Mouse (Mus musculus) heart, embryonic 14.5 days (tissue): Measurements from ENCODE around the gene Prkd3. TPM values are rescaled to one million over a fixed set of nuclear protein-coding genes. Genes with fewer than 3 reads are reported as not detected.

Experiments used
- ATAC-seq: fragments of 200-750 bp; cut with Nextera tagmentation; 2 replicates; pipeline ENCODE4 v1.8.0; 2017; ENCODE audit warnings: low read depth, moderate TSS enrichment; ENCODE audit not compliant: insufficient number of reproducible peaks, insufficient read depth, low FRiP score
- H3K27ac ChIP-seq, 2 experiments: fragments of 200-500 bp in 1 of 2; fragments of 300-500 bp in 1 of 2; sonication (generic) in 1 of 2; replicated peaks in 1 of 2; 2 replicates each; pipeline ENCODE4 v1.5.1; 2012 to 2014; ENCODE audit warnings: low read depth in 2 of 2, low read length in 2 of 2, control low read depth in 1 of 2, mild to moderate bottlenecking in 1 of 2, mixed read lengths in 1 of 2; ENCODE audit not compliant: control insufficient read depth in 1 of 2, insufficient read depth in 1 of 2
- H3K27me3 ChIP-seq: fragments of 300-500 bp; sonication (generic); 2 replicates; pipeline ENCODE4 v1.6.1; 2014; ENCODE audit warnings: mild to moderate bottlenecking, low read length, control low read depth; ENCODE audit not compliant: control insufficient read depth, insufficient read depth
- H3K36me3 ChIP-seq: fragments of 300-500 bp; sonication (generic); 2 replicates; pipeline ENCODE4 v1.6.1; 2014; ENCODE audit warnings: mild to moderate bottlenecking, control low read depth, low read length, mixed read lengths; ENCODE audit not compliant: control insufficient read depth, insufficient read depth
- H3K4me1 ChIP-seq, 2 experiments: fragments of 200-500 bp in 1 of 2; fragments of 300-500 bp in 1 of 2; sonication (generic) in 1 of 2; 2 replicates each; pipeline ENCODE4 v1.6.1; 2012 to 2014; ENCODE audit warnings: low read length in 2 of 2, control low read depth in 1 of 2, mixed read lengths in 1 of 2; ENCODE audit not compliant: control insufficient read depth in 2 of 2, insufficient read depth in 2 of 2
- H3K4me2 ChIP-seq: fragments of 300-500 bp; sonication (generic); 2 replicates; pipeline ENCODE4 v1.6.1; 2014; ENCODE audit warnings: mild to moderate bottlenecking, low read length
- H3K4me3 ChIP-seq, 2 experiments: fragments of 200-500 bp in 1 of 2; fragments of 300-500 bp in 1 of 2; sonication (generic) in 1 of 2; 2 replicates each; pipeline ENCODE4 v1.5.1; 2012 to 2014; ENCODE audit warnings: low read length in 2 of 2, mild to moderate bottlenecking in 2 of 2, control low read depth in 1 of 2, low read depth in 1 of 2, moderate library complexity in 1 of 2; ENCODE audit not compliant: control insufficient read depth in 1 of 2, insufficient read depth in 1 of 2
- H3K9ac ChIP-seq: fragments of 300-500 bp; sonication (generic); 2 replicates; pipeline ENCODE4 v1.6.1; 2014; ENCODE audit warnings: mild to moderate bottlenecking, low read length
- H3K9me3 ChIP-seq: fragments of 300-500 bp; sonication (generic); 2 replicates; pipeline ENCODE4 v1.6.1; 2016; ENCODE audit warnings: low read length, control low read depth; ENCODE audit not compliant: control insufficient read depth
- WGBS: fragments of 180-500 bp; shearing (Covaris S2); extraction: QIAGEN DNeasy Blood & Tissue Kit; methylation state at CpG from one replicate; pipeline ENCODE4 v1.1.7; 2014; 5-methylcytosine and 5-hydroxymethylcytosine counted together
- polyA plus RNA-seq: library from polyadenylated mRNA; unstranded; fragments of >200 nt; fragmentation: Nextera tagmentation; extraction: Ambion mirVana; gene quantifications from 2 replicates; pipeline ENCODE4 v1.2.1, GENCODE M21; 2014

The Prkd3 gene
- polyA plus RNA-seq, 1 experiment from 2014 or later, result 28.2 TPM

- Histone ChIP-seq H3K4me1 (peaks cover 2 to 13% of the 10 kb centered on the region in 2 experiments; a peak in 2 of 4 replicates), H3K4me3 (peak overlapping the region; percentile 36 to 65), H3K4me2 (peak overlapping the region; percentile 60), H3K27me3 (no peaks in the 10 kb centered on the region), H3K9me3 (no peaks in the 10 kb centered on the region), H3K36me3 (0 out of 2 replicates have a peak, but pooled peaks cover under 1% of the 10 kb centered on the region), H3K9ac (0 out of 2 replicates have a peak overlapping the region, but pooled peaks have one; percentile 47), H3K27ac (peak overlapping the region in 1 of 2 experiments; percentile 66; a peak in 2 of 4 replicates)
- WGBS, result 20% methylated on average over 6 of the region's 6 CpGs
- ATAC-seq, result peak; percentile 39; the same call in 1 of the 2 replicates
Measured at GRCm38 (mm10) chr17:78912861-78913281, 107.7 kb downstream of the Prkd3 start.

- 64% methylated on average over 2 of the region's 2 CpGs for WGBS
- H3K9me3 ChIP-seq, result no peaks in the 10 kb centered on the region
- no peak overlapping the region for H3K4me3 ChIP-seq
- no peaks in the 10 kb centered on the region for H3K4me1 ChIP-seq
- ATAC-seq, result no peak
- H3K4me2 ChIP-seq, result no peak overlapping the region
- H3K9ac ChIP-seq, result no peak overlapping the region
- no peaks in the 10 kb centered on the region for H3K36me3 ChIP-seq
- no peak overlapping the region for H3K27ac ChIP-seq
- no peaks in the 10 kb centered on the region for H3K27me3 ChIP-seq
Measured at GRCm38 (mm10) chr17:78909374-78909773, 111.2 kb downstream of the Prkd3 start.

- H3K4me1 ChIP-seq, result no peaks in the 10 kb centered on the region
- no peak for ATAC-seq
- no peak within 1 kb of the TSS for H3K4me3 ChIP-seq
- no peak within 1 kb of the TSS for H3K9ac ChIP-seq
- no peaks in the 10 kb centered on the region for H3K9me3 ChIP-seq
- WGBS, result 78% methylated on average over 5 of the region's 5 CpGs
- no peaks in the 10 kb centered on the region for H3K36me3 ChIP-seq
- no peaks in the 10 kb centered on the region for H3K27me3 ChIP-seq
- no peak within 1 kb of the TSS for H3K4me2 ChIP-seq
- no peak within 1 kb of the TSS for H3K27ac ChIP-seq
Measured at GRCm38 (mm10) chr17:78906892-78907291, 113.7 kb downstream of the Prkd3 start, which contains the start of gene Sult6b1. Sult6b1 (minus strand) TSS chr17:78906992.

GRCm38 (mm10) chr17:78903158-78903557 lies 117.5 kb downstream of the Prkd3 start:
- Histone ChIP-seq H3K4me2 (no peak overlapping the region), H3K27me3 (no peaks in the 10 kb centered on the region), H3K9ac (no peak overlapping the region), H3K27ac (no peak overlapping the region), H3K36me3 (no peaks in the 10 kb centered on the region), H3K4me3 (no peak overlapping the region), H3K9me3 (no peaks in the 10 kb centered on the region), H3K4me1 (no peaks in the 10 kb centered on the region)
- WGBS, result 79% methylated on average over 2 of the region's 2 CpGs
- ATAC-seq, result no peak

Other genes starting within 250 kb of the Prkd3 start
- gene Heatr5b, start 185.5 kb downstream of the Prkd3 start, polyA plus RNA-seq, result 22.9 and 25.7 TPM in 2 replicates
- 33.2 and 34.0 TPM in 2 replicates for gene Gpatch11, start 185.2 kb downstream of the Prkd3 start, polyA plus RNA-seq
- 8.0 and 9.6 TPM in 2 replicates for gene Eif2ak2, start 138.2 kb downstream of the Prkd3 start, polyA plus RNA-seq
- gene Sult6b1, start 113.8 kb downstream of the Prkd3 start, polyA plus RNA-seq, result 0.18 TPM in 1 of 2 replicates, not detected in the other
- 96.5 and 101 TPM in 2 replicates for gene Cebpzos, start 104.3 kb downstream of the Prkd3 start, polyA plus RNA-seq
- 28.7 and 37.4 TPM in 2 replicates for gene Cebpz, start 83.8 kb downstream of the Prkd3 start, polyA plus RNA-seq
- 61.3 and 62.8 TPM in 2 replicates for gene Ndufaf7, start 83.7 kb downstream of the Prkd3 start, polyA plus RNA-seq
- gene Qpct, start 31.1 kb upstream of the Prkd3 start, polyA plus RNA-seq, result 34.7 and 41.6 TPM in 2 replicates